Comparison of ENCODE assay signal across 27 mouse cellular contexts in genomic region chr11:8829561-8829960, GRCm38 (mm10).
DNase-seq lines count a peak whose midpoint lies in the region; ATAC-seq and TF ChIP-seq lines count a peak whose summit lies in the region.
"Had no signal": no experiment of that assay in that cellular context is flagged by ENCODE, and none has a peak within 500 bp of the region (broad histone marks: within the 10 kb centered on the region; RNA-seq: fewer than 3 reads in every experiment).

No protein-coding gene starts in this region.

- no peak overlapping the region for H3K4me2 ChIP-seq in heart, embryonic 13.5 days
- H3K4me2 ChIP-seq in lung, postnatal 0 days (replicated peaks; ENCODE audit: low read depth, low read length) = no peak overlapping the region
- H3K4me2 ChIP-seq: embryonic facial prominence, embryonic 13.5 days; embryonic facial prominence, embryonic 15.5 days; forebrain, embryonic 12.5 days had no signal

- H3K4me3 ChIP-seq in heart, embryonic 13.5 days = no peak overlapping the region
- H3K4me3 ChIP-seq in lung, postnatal 0 days (ENCODE audit: low read depth, low read length) = no peak overlapping the region
- H3K4me3 ChIP-seq in embryonic facial prominence, embryonic 10.5 days = no peak overlapping the region
- H3K4me3 ChIP-seq: embryonic facial prominence, embryonic 13.5 days; embryonic facial prominence, embryonic 15.5 days; erythroblast, embryonic 14.5 days; forebrain, embryonic 10.5 days; forebrain, embryonic 12.5 days had no signal

- H3K9ac ChIP-seq in heart, embryonic 13.5 days = no peak overlapping the region
- H3K9ac ChIP-seq in lung, postnatal 0 days (replicated peaks; ENCODE audit: low read depth) = no peak overlapping the region
- H3K9ac ChIP-seq: embryonic facial prominence, embryonic 13.5 days; embryonic facial prominence, embryonic 15.5 days; forebrain, embryonic 12.5 days had no signal

- WGBS in heart, embryonic 13.5 days = 90% methylated on average over 3 of the region's 3 CpGs
- WGBS in lung, postnatal 0 days = 100% methylated on average over 3 of the region's 3 CpGs
- WGBS in embryonic facial prominence, embryonic 10.5 days = 59% methylated on average over 3 of the region's 3 CpGs

- peaks cover 25% of the 10 kb centered on the region for H3K4me1 ChIP-seq in heart, embryonic 13.5 days
- H3K4me1 ChIP-seq in lung, postnatal 0 days (ENCODE audit: insufficient read depth, low read depth, low read length) = no peaks in the 10 kb centered on the region
- peaks cover 32% of the 10 kb centered on the region for H3K4me1 ChIP-seq in embryonic facial prominence, embryonic 10.5 days
- H3K4me1 ChIP-seq: embryonic facial prominence, embryonic 15.5 days; forebrain, embryonic 12.5 days had no signal

- intact Hi-C loops in heart, postnatal 36 days (cut with DNase I) = no loop called here
- intact Hi-C loops in left cerebral cortex, postnatal 10 days (cut with DNase I) = no loop called here

- H3K27me3 ChIP-seq in heart, embryonic 13.5 days (replicated peaks) = no peaks in the 10 kb centered on the region
- no peaks in the 10 kb centered on the region for H3K27me3 ChIP-seq in lung, postnatal 0 days (replicated peaks; ENCODE audit: insufficient read depth, low read length)
- no peaks in the 10 kb centered on the region for H3K27me3 ChIP-seq in embryonic facial prominence, embryonic 10.5 days (replicated peaks; ENCODE audit: low read depth, poor library complexity, severe bottlenecking)
- H3K27me3 ChIP-seq: embryonic facial prominence, embryonic 13.5 days; embryonic facial prominence, embryonic 15.5 days; forebrain, embryonic 12.5 days; Patski had no signal

- H3K27ac ChIP-seq in heart, embryonic 13.5 days (replicated peaks) = 0 out of 2 replicates have a peak overlapping the region, but pooled peaks have one; percentile 12
- 0 out of 2 replicates have a peak overlapping the region, but pooled peaks have one; percentile 43 for H3K27ac ChIP-seq in lung, postnatal 0 days (ENCODE audit: low read length)
- H3K27ac ChIP-seq in embryonic facial prominence, embryonic 10.5 days (replicated peaks) = no peak overlapping the region
- H3K27ac ChIP-seq: embryonic facial prominence, embryonic 13.5 days; embryonic facial prominence, embryonic 15.5 days; forebrain, embryonic 10.5 days; forebrain, embryonic 12.5 days had no signal

- no peak for TF ChIP-seq EP300 in lung, postnatal 0 days (IDR thresholded peaks at IDR 0.05)

- H3K36me3 ChIP-seq in heart, embryonic 13.5 days = no peaks in the 10 kb centered on the region
- H3K36me3 ChIP-seq in lung, postnatal 0 days (ENCODE audit: insufficient read depth, low read length) = no peaks in the 10 kb centered on the region
- H3K36me3 ChIP-seq in embryonic facial prominence, embryonic 10.5 days (replicated peaks) = no peaks in the 10 kb centered on the region
- H3K36me3 ChIP-seq: embryonic facial prominence, embryonic 13.5 days; embryonic facial prominence, embryonic 15.5 days; forebrain, embryonic 10.5 days; forebrain, embryonic 12.5 days; G1E had no signal

- H3K9me3 ChIP-seq in heart, embryonic 13.5 days = no peaks in the 10 kb centered on the region
- no peaks in the 10 kb centered on the region for H3K9me3 ChIP-seq in lung, postnatal 0 days (ENCODE audit: low read length)
- H3K9me3 ChIP-seq in embryonic facial prominence, embryonic 10.5 days = no peaks in the 10 kb centered on the region
- H3K9me3 ChIP-seq: embryonic facial prominence, embryonic 13.5 days; embryonic facial prominence, embryonic 15.5 days; forebrain, embryonic 10.5 days; forebrain, embryonic 12.5 days; G1E had no signal

- peak; percentile 64 for DNase-seq in heart, adult 11 months
- DNase-seq in heart, postnatal 36 days = no peak
- no peak for DNase-seq in heart, adult 18-20 months
- no peak for DNase-seq in lung, postnatal 0 days (ENCODE audit: low spot score)
- no peak for DNase-seq in lung, postnatal 4 days
- DNase-seq in embryonic facial prominence, embryonic 10.5 days (ENCODE audit: low spot score) = peak; percentile 29
- DNase-seq in left cerebral cortex, postnatal 10 days (ENCODE audit: extremely low spot score in 1 of 2, low spot score in 2 of 2) = no peak
- DNase-seq: adrenal gland, adult 8-10 months; adrenal gland, postnatal 14 days; adrenal gland, postnatal 36 days; cerebellum, adult 11-12 months; cerebellum, adult 2 months; cerebellum, adult 9-10 months; cerebellum, postnatal 10 days; cerebellum, postnatal 25 days had no signal

- no peak for TF ChIP-seq CTCF in lung, postnatal 0 days (IDR thresholded peaks at IDR 0.05)

- no peak for ATAC-seq in heart, embryonic 13.5 days (ENCODE audit: extremely low read depth, insufficient number of reproducible peaks, low FRiP score, low TSS enrichment)
- no peak for ATAC-seq in lung, postnatal 0 days
- ATAC-seq: activated CD4-positive, CD25-positive, alpha-beta regulatory T cell, adult 4 months; CD4-positive, CD25-positive, alpha-beta regulatory T cell, adult 4 months; forebrain, embryonic 14.5 days; forebrain, embryonic 16.5 days had no signal

Comparison
In these comparisons a context has a peak if more than half of its experiments do, and no peak if none do; other contexts are left out.
1. DNase-seq: peak in heart, adult 11 months (single experiment) and embryonic facial prominence, embryonic 10.5 days (single experiment); none in heart, postnatal 36 days (0 of 2), heart, adult 18-20 months (0 of 2), lung, postnatal 0 days (single experiment), lung, postnatal 4 days (0 of 2) and left cerebral cortex, postnatal 10 days (0 of 2).